Mouse (Mus musculus) liver, adult 2 months (tissue): ENCODE data around the gene Gm17428.

Source experiments
- CTCF ChIP-seq: fragments of 200-500 bp; IDR thresholded peaks from 2 replicates; pipeline ENCODE4 v1.5.1; 2011; ENCODE audit warnings: low read depth, low read length, control low read depth
- POLR2A ChIP-seq: fragments of 200-500 bp; IDR thresholded peaks from 2 replicates; pipeline ENCODE4 v1.6.1; 2011; ENCODE audit warnings: low read length, control low read depth; ENCODE audit not compliant: insufficient read depth; ENCODE audit errors: extremely low read depth

DNA sequence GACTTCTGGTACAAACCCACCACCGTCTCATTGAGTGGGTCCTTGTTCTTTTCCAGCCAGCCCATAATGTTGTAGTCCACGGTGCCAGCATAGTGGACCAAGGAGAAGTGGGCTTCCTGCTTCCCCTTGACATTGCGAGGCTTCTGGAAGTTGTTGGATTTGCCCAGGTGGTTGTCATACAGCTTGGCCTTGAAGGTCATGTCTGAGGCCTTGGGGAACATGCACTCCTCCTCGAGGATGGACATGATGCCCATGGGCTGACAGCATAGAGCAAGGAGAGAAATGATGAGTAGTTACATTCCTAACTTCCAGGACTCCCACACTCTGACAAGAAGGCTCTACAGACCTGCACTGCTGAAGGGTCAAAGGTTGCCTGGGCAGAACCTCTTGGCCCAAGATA lies 18.2 kb upstream of the Gm17428 start:
- TF ChIP-seq CTCF (no peak), POLR2A (no peak)
